In the genomic region with DNA sequence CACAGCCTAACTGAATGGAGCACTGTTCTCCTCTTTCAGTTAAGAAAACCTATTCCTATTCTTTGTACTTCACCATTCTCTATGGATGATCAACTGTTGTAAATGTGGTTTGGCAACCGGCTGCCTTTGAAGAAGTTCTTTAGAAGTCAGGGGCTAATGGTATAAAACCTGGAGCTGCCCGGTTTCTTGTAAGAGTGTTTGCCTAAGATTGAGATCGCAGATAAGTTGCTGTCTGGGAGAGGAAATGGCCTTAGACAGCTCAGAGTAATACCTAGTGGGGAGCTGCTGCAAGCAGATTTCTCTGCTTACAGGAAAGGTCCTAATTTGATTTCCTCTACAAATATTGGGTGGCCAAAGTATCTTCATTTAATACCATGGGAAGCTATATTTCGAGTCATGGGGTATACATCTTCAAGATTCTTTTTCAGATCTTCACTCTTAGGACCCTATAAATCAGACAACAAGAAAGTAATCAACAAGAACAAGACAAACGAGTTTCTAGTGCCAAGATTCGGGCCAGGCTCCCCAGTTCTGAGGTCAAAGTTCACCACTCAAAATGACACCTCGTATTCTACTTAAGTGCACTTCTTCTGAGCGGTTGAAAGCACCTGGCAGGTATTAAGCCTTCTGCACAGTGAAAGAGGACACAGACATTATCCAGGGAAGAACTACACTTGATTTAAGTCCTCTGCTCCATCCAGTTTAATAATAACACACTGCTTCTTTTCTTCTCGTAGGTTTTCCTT, we compare ENCODE assay signal across 24 mouse cellular contexts.
DNase-seq lines count a peak whose midpoint lies in the region; ATAC-seq and TF ChIP-seq lines count a peak whose summit lies in the region.
"Had no signal": no experiment of that assay in that cellular context is flagged by ENCODE, and none has a peak within 500 bp of the region (broad histone marks: within the 10 kb centered on the region; RNA-seq: fewer than 3 reads in every experiment).

No protein-coding gene starts in this region.

- H3K27me3 ChIP-seq in lung, postnatal 0 days (replicated peaks; ENCODE audit: insufficient read depth, low read length) = no peaks in the 10 kb centered on the region
- no peaks in the 10 kb centered on the region for H3K27me3 ChIP-seq in intestine, embryonic 15.5 days (replicated peaks)
- no peaks in the 10 kb centered on the region for H3K27me3 ChIP-seq in small intestine, adult 2 months (ENCODE audit: control insufficient read depth, insufficient read depth, low read length)
- no peaks in the 10 kb centered on the region for H3K27me3 ChIP-seq in hindbrain, postnatal 0 days (ENCODE audit: insufficient read depth, low read length)
- H3K27me3 ChIP-seq: embryonic facial prominence, embryonic 12.5 days; limb, embryonic 13.5 days; liver, embryonic 13.5 days; neural tube, embryonic 15.5 days had no signal

- peak; percentile 36 for DNase-seq in embryo, embryonic 10 days (ENCODE audit: low spot score)
- no peak for DNase-seq in embryo, embryonic 9.5 days (ENCODE audit: extremely low spot score)
- DNase-seq in lung, postnatal 0 days (ENCODE audit: low spot score) = peak; percentile 42
- DNase-seq in lung, postnatal 10 days = no peak
- no peak for DNase-seq in hindbrain, postnatal 0 days (ENCODE audit: low spot score)
- no peak for DNase-seq in thymus, postnatal 14 days
- DNase-seq: adrenal gland, postnatal 14 days; cerebellum, adult 2 months; cerebellum, postnatal 25 days; kidney, adult 8-10 months; kidney, postnatal 25 days; liver, embryonic 13.5 days; right cerebral cortex, adult 18-20 months; thymus, adult 18-20 months; thymus, postnatal 4 days had no signal

- WGBS in lung, postnatal 0 days = 23% methylated on average over 9 of the region's 9 CpGs
- WGBS in intestine, embryonic 15.5 days = 16% methylated on average over 9 of the region's 9 CpGs
- WGBS in small intestine, adult 2 months = 18% methylated on average over 9 of the region's 9 CpGs
- WGBS in hindbrain, postnatal 0 days = 73% methylated on average over 9 of the region's 9 CpGs

- H3K27ac ChIP-seq in lung, postnatal 0 days (ENCODE audit: low read length) = no peak overlapping the region
- H3K27ac ChIP-seq in intestine, embryonic 15.5 days = no peak overlapping the region
- peak overlapping the region; percentile 9; the same call in 1 of the 2 replicates for H3K27ac ChIP-seq in small intestine, adult 2 months (ENCODE audit: insufficient read depth, low read depth, low read length)
- H3K27ac ChIP-seq in hindbrain, postnatal 0 days = no peak overlapping the region
- H3K27ac ChIP-seq: embryonic facial prominence, embryonic 12.5 days; limb, embryonic 13.5 days; liver, embryonic 13.5 days; neural tube, embryonic 15.5 days had no signal

- no peak overlapping the region for H3K9ac ChIP-seq in lung, postnatal 0 days (replicated peaks; ENCODE audit: low read depth)
- no peak overlapping the region for H3K9ac ChIP-seq in intestine, embryonic 15.5 days
- H3K9ac ChIP-seq in hindbrain, postnatal 0 days (replicated peaks; ENCODE audit: low read length) = no peak overlapping the region
- H3K9ac ChIP-seq: embryonic facial prominence, embryonic 12.5 days; limb, embryonic 13.5 days; liver, embryonic 13.5 days; neural tube, embryonic 15.5 days had no signal

- H3K4me1 ChIP-seq in lung, postnatal 0 days (ENCODE audit: insufficient read depth, low read depth, low read length) = no peaks in the 10 kb centered on the region
- no peaks in the 10 kb centered on the region for H3K4me1 ChIP-seq in intestine, embryonic 15.5 days (replicated peaks)
- H3K4me1 ChIP-seq in small intestine, adult 2 months (ENCODE audit: control insufficient read depth, insufficient read depth, insufficient read length, low read length) = peaks cover 3% of the 10 kb centered on the region; the same call in 1 of the 2 replicates
- H3K4me1 ChIP-seq in hindbrain, postnatal 0 days (ENCODE audit: insufficient read depth, low read length) = no peaks in the 10 kb centered on the region
- H3K4me1 ChIP-seq: embryonic facial prominence, embryonic 12.5 days; limb, embryonic 13.5 days; liver, embryonic 13.5 days; neural tube, embryonic 15.5 days had no signal

- H3K36me3 ChIP-seq in lung, postnatal 0 days (ENCODE audit: insufficient read depth, low read length) = no peaks in the 10 kb centered on the region
- no peaks in the 10 kb centered on the region for H3K36me3 ChIP-seq in intestine, embryonic 15.5 days
- no peaks in the 10 kb centered on the region for H3K36me3 ChIP-seq in small intestine, adult 2 months (ENCODE audit: control insufficient read depth, insufficient read depth, low read length)
- no peaks in the 10 kb centered on the region for H3K36me3 ChIP-seq in hindbrain, postnatal 0 days (ENCODE audit: insufficient read depth, low read length)
- H3K36me3 ChIP-seq: embryonic facial prominence, embryonic 12.5 days; limb, embryonic 13.5 days; liver, embryonic 13.5 days; neural tube, embryonic 15.5 days had no signal

- H3K4me3 ChIP-seq in lung, postnatal 0 days (ENCODE audit: low read depth, low read length) = no peak overlapping the region
- H3K4me3 ChIP-seq in intestine, embryonic 15.5 days (replicated peaks) = no peak overlapping the region
- no peak overlapping the region for H3K4me3 ChIP-seq in small intestine, adult 2 months (ENCODE audit: low read depth, low read length)
- no peak overlapping the region for H3K4me3 ChIP-seq in hindbrain, postnatal 0 days (ENCODE audit: low read length)
- H3K4me3 ChIP-seq: embryonic facial prominence, embryonic 12.5 days; erythroblast, embryonic 14.5 days; limb, embryonic 13.5 days; liver, embryonic 13.5 days; neural tube, embryonic 15.5 days had no signal

- TF ChIP-seq CTCF in lung, postnatal 0 days (IDR thresholded peaks at IDR 0.05) = no peak
- no peak for TF ChIP-seq CTCF in small intestine, adult 2 months (IDR thresholded peaks at IDR 0.05; ENCODE audit: extremely low read depth, insufficient read length, insufficient replicate concordance, low read depth, low read length)
- TF ChIP-seq CTCF in hindbrain, postnatal 0 days (IDR thresholded peaks at IDR 0.05; ENCODE audit: low read depth) = no peak

- TF ChIP-seq POLR2A in small intestine, adult 2 months (IDR thresholded peaks at IDR 0.05; ENCODE audit: low read depth, low read length) = no peak

- ATAC-seq in lung, postnatal 0 days = 0 out of 2 replicates have a peak, but pooled peaks have one; percentile 69
- peak; percentile 93 for ATAC-seq in intestine, embryonic 15.5 days
- ATAC-seq in hindbrain, postnatal 0 days = no peak
- ATAC-seq: forebrain, embryonic 14.5 days had no signal

- no peak overlapping the region for H3K4me2 ChIP-seq in lung, postnatal 0 days (replicated peaks; ENCODE audit: low read depth, low read length)
- no peak overlapping the region for H3K4me2 ChIP-seq in intestine, embryonic 15.5 days (replicated peaks)
- no peak overlapping the region for H3K4me2 ChIP-seq in hindbrain, postnatal 0 days (ENCODE audit: low read depth, low read length)
- H3K4me2 ChIP-seq: embryonic facial prominence, embryonic 12.5 days; heart, embryonic 11.5 days; limb, embryonic 13.5 days; liver, embryonic 13.5 days; midbrain, embryonic 11.5 days; neural tube, embryonic 15.5 days had no signal

- TF ChIP-seq EP300 in lung, postnatal 0 days (IDR thresholded peaks at IDR 0.05) = no peak

- no peaks in the 10 kb centered on the region for H3K9me3 ChIP-seq in lung, postnatal 0 days (ENCODE audit: low read length)
- no peaks in the 10 kb centered on the region for H3K9me3 ChIP-seq in intestine, embryonic 15.5 days
- no peaks in the 10 kb centered on the region for H3K9me3 ChIP-seq in hindbrain, postnatal 0 days (ENCODE audit: low read length)
- H3K9me3 ChIP-seq: embryonic facial prominence, embryonic 12.5 days; limb, embryonic 13.5 days; liver, embryonic 13.5 days; neural tube, embryonic 15.5 days had no signal

Comparison
In these comparisons a context has a peak if more than half of its experiments do, and no peak if none do; other contexts are left out.
1. DNase-seq: peak in embryo, embryonic 10 days (single experiment) and lung, postnatal 0 days (single experiment); none in embryo, embryonic 9.5 days (single experiment), lung, postnatal 10 days (single experiment), hindbrain, postnatal 0 days (single experiment) and thymus, postnatal 14 days (single experiment).